Mouse (Mus musculus) cerebellum, adult 9-11 months (tissue): Measurements from ENCODE around the gene Ttll11.
A peak's percentile ranks its signal among the peaks of the same experiment; 100 is the strongest.

Source experiments
- DNase-seq: peaks from one replicate; pipeline ENCODE4 v3.0.0; 2022

Ttll11 gene

DNA sequence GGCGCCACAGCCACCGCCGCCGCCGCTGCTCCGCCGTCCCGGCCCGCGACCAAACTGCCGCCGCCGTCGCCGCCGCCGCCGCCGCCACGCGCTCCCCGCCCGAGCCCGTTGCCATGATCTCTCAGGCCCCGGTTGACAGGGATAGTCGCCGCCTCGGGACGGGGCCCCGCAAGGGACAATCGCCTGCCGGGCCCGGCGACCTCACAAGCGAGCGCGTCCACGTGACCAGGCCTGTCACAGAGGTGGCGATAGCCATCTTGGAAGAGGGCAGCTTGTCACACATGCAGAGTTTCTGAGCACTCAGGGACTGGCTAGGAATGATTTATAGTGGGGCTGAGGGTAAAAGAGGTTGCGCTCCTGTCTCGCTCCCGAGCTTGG is at the start of gene Ttll11:
Gene Ttll11 (minus strand): TSS at position 270 of the 378 bp plus-strand sequence.
- peak; percentile 96 for DNase-seq

DNA sequence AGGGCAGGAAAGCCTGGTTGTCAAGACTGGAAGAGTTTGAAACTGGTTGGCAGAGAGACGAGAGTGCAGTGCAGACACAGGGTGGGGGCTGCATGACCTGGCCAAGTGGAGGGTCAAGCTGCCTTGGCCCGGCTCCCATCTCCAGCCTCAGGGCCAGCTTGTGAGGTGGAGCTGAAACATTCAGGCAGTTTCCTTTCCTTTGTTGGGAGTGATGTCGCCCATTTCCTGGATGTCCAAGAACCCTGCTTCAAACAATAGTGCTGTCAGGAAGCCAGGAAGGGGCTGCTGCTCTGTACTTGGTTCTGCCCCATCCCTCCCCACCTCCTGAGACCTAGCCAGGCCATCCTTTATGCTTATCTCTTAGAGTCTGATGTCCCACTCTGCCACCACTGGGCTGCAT is 43.6 kb upstream of the Ttll11 start:
- no peak for DNase-seq

DNA sequence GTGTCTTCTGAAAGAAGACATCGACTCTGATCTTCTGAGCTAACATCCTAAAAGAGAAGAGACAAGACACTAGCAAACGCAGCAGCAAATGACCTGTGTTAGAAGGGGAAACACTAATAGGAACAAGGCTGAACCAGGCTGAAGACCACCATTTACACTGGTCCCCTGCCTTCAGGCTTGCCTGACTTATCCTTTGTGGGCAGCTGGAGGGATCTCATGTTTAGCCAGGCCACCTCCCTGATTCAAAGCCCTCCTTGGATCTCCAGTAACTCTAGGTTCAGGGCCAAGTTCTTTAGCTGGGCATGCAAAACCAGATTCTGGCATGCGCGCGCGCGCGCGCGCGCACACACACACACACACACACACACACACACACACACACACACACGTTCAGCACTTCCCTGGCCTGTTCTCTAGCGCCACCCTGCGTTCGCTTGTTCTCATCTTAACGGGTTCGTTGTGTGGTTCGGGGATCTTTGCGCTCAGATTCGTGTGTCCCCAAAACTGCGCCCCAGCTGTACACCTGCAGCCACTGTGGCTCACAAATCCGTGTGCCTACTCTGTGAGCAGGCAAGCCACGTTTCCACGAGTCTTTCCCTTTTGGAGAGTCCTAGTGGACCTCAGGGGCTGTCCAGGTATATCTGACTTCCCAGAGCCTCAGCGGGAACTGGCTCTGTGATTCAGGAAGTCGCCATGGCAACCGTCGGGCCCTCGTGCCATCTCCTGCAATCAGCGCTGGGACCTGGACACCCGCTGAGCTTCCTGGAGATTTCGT is 41.9 kb upstream of the Ttll11 start:
- DNase-seq: peak; percentile 44

DNA sequence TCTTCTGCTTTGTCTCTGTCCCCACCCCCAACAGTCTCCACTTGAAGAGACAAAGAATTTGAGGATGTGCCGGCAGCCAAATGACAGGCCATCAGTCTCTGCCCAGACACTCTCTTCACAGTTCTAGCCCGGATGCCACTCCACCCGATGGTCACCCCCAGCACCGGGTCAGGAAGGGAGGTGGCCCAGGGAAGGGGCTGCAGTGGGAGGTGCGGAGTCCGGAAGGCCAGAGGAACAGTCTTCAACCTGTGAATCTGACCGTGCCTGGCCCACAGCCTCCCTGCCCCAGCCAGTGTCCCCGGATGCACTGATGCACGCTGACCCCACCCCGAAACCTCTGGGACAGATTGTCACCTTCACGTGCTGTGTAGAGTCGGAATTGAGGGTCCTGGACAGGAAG is 33.3 kb upstream of the Ttll11 start:
- no peak for DNase-seq

DNA sequence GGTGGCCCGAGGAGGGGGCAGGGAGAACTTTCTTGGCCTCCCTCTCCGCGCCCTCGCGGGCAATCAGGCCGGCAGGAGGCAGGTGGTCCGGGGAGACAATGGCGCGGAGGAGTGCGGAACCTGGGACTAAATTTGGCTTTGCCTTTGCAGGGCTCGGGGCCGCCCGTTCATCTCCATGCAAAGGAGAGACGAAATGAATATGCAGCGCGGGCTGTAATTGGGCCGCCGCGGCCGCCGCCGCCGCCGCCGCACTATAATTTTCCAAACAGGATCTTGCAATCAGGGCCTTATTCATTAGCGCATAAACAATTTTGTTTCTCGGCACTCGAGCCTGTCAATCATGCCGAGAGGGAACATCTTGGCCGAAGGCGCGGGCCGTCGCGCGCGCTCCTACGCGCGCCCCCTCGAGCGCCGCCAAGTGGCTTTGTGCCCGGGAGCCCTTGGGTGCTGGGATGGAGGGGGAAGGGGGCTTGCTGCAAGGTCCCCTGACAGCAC is 31.7 kb upstream of the Ttll11 start:
- no peak for DNase-seq

DNA sequence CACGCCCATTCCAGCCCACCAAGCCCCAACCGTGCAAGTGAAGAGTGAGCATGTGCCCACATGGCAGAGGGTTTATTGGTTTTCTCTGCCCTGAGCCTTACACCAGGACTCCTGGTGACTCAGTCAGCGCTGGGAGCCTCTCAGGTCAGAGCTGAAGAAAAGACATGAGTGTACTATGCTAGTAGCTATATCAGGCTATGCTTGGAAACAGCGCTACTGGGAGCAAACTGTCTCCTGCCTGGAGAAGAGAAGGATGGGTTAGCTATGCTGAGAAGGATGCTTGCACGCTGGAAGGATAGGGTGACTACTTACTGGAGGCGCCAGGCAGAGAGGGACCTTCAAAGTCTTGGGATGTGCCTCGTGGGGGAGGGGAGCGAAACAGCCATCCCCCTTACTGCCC is 30.9 kb upstream of the Ttll11 start:
- DNase-seq: no peak

DNA sequence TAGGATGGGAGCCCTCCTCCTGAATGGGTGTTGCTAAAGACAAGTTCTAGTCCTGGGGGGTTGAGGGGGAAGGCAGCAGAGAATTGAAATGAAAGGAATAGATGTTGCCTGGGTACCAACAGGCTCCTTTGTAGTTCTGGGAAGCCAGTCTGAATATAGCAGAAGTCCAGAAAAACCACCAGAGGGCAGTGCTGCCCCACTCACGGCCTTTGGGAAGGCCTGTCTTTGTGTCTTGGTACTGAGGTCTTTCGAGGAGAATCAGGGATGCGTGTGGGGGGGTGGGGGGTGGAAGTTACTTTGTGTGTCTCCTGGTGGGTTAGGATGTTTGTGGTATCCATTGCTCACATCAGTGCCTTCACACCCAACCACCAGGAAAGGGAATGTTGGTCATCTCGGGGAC is 29.7 kb upstream of the Ttll11 start:
- peak; percentile 22 for DNase-seq

DNA sequence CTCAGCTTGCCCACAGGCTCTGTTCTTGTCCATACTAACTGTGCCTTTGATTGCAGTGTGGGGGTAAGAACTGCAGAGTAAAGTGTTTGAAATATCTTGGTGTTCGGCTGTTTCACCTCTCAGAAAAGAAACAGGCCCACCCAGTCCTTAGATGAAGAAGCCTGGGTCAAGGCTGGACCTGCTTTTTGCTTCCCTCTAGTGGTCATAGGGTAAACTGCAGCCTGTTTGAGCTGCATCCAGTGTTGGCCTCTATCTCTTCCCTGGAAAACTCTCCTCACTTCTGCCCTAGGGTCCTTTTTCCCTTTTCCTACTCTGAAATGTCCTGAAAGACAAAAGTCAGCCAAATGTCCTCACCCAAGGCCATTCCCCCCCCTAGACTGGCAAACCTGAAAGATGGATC is 28.4 kb upstream of the Ttll11 start:
- DNase-seq: no peak

DNA sequence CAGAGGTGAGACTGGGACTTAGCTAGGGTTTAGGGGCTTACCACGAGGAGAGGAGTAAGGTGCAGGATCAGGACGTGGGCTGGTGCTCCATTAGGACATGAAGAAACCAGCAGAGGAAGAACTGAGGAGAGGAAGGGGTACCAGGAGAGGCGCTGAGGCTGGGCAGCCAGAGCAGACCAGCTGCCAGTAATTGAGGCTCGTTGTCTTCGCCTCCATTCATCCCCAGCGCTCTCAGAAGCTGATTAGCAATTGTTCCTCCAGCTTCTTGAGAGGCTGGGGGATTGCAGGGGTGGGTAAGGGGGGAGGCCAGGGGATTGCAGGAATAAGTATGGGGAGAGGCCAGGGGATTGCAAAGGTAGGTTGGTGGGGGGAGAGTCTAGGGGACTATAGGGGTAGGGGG is 22.5 kb upstream of the Ttll11 start:
- no peak for DNase-seq

DNA sequence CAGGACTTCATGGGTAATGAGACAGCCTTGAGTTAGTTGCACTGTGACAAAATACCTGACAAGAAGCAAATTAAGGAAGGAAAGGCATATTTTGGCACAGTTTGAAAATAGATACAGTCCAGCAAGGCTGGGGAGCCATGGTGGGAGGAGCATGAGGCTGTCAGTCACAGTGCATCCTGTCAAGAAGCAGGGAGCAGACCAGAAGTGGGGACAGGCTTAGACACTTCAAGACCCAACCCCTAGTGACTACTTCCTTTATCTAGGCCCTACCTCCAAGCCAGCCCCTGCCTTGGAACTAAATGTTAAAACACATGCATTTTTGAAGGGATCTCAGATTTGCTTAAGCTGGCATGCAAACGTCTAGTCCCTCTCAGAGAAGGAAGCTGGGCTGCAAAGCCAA is 20.7 kb upstream of the Ttll11 start:
- DNase-seq: no peak

DNA sequence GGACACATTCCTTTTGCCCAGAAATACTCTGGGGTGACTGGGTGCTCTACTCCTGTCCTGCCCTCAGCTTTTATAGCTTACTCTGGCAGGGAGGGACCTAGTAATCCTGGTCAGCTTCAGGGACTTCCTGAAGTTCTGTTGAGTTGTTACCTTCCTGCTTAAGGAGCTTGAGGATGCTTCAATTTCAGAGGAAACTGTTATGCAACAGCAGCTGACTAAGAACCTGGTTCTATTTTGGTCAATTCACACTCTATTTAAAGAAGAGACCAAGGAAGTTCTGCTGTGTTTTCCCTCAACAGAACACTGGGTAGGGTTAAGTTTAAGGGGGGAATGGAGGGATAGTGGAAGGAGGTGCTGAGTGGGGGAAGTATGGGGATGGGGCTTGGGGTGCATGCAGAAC is 19.5 kb upstream of the Ttll11 start:
- DNase-seq: no peak

DNA sequence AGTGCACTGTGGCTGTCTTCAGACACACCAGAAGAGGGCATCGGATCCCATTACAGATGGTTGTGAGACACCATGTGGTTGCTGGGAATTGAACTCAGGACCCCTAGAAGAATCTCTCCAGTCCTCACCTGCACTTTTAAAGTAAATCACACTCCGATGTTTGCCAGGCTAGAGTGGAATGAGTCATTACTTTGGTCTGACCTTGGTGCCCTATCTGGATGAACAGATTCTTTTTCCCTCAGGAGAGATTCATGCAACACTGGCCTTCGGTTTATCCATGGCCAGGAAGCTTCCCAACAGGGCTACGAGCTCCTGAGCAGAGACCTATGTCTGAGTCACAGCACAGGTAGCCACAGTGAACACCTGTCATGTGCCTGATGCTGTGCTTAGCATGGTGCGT is 18.7 kb upstream of the Ttll11 start:
- DNase-seq: no peak

DNA sequence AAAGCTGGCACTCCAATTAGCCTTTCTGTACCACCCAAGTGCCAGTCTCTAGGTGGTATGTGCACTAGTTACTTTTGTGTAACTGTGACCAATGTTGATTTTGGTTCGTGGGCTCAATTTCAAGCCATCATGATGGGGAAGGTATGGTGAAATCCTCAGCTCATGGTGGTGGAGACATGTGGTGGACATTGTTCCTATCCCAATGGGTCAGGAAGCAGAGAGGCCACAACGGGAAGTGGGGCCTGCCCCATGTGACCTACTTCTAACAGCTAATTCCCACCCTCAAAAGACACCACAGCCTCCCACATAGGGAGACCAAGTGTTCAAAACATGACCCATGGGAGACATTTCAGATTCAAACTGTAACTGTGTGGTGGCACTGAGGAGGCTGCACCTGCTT is 17.0 kb upstream of the Ttll11 start:
- no peak for DNase-seq

DNA sequence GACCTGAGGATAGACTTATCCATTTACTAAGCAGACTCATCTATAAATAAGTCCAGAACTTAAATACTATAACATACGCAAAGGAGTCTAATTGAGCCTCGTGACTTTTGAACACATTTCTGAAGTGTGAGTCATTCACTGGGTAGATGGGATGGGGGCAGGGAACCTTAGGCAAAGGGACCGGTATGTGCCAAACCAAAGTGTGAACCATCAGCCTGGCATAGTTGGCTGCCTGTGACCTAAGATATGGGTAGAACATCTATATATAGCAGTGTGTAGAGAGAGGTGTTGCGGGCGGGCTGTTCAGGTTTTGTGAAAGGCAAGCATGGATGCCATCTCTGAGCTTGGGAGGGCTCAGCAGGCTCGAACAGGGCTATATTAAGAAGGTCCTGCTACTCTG is 14.6 kb upstream of the Ttll11 start:
- no peak for DNase-seq

DNA sequence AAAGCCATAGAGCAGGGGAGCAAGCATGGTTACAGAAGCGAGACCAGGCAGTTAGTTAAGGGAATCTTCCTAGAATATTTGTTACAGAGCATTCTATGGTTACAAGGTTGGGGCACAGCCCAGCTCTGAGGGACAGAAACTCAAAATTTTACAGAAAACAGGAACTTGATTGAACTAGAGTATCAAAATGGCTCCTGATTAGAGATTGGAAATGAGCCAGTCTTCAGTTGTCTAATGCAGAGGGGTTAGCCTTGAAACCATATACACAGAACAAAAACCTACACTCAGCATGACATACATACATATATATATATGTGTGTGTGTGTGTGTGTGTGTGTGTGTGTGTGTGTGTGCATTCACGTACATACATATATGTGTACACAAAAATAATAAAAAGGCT is 13.8 kb upstream of the Ttll11 start:
- DNase-seq: no peak

DNA sequence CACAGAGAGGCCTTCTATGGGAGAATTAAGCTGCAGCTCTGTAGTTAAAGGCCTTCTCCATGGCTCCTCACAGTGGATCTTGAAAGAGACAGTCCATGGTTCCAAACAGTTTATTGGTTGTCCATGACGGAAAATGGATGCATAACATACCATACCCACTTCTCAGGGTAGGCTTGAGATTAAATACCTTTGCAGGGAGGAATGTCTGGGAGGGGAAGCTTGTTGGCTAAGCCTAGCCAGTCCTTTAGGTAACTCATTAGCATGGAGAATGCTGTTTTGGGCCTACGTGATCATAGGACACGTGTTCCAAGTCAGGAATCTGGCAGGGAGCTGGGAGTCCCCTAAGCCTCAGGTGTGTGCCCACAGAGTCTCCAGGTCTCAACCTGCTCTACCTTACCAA is 12.5 kb upstream of the Ttll11 start:
- DNase-seq: no peak

DNA sequence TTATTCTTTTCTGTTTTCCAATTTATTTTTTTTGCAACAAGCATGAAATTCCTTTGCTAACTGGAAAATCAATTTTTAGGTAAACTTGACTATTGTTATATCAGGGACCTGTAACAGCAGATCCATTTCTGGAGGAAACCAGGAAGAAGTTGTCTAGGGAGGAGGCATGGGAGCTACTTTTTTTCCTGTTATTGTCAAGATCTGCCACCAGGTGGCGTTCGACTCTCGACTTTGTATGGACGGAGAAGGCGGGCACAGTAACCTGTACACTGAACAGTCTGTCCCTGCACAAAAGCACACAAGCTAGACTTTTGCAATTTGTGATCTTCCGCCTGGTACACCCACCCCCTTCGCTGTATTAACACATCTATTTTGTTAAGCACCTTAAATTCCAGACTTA is 4.2 kb upstream of the Ttll11 start:
- DNase-seq: peak; percentile 64

DNA sequence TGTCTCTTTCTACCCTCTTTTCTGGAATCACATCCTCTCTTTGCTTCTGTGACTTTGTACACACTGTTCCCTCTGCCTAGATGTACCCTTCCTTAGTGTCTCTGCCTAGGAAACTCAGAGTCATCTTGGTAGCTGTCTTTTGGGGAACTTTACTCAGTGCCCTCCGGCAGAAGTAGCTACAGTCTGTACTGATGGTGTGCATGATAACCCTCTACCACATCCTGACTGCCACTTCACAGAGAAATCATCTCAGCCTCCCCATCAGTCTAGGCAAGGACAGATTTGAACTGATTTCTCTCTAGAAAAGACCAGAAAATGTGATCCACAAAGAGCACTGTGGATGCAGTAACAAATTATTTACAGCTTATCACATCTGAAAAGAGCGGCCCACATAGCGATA is 2.2 kb upstream of the Ttll11 start:
- no peak for DNase-seq

DNA sequence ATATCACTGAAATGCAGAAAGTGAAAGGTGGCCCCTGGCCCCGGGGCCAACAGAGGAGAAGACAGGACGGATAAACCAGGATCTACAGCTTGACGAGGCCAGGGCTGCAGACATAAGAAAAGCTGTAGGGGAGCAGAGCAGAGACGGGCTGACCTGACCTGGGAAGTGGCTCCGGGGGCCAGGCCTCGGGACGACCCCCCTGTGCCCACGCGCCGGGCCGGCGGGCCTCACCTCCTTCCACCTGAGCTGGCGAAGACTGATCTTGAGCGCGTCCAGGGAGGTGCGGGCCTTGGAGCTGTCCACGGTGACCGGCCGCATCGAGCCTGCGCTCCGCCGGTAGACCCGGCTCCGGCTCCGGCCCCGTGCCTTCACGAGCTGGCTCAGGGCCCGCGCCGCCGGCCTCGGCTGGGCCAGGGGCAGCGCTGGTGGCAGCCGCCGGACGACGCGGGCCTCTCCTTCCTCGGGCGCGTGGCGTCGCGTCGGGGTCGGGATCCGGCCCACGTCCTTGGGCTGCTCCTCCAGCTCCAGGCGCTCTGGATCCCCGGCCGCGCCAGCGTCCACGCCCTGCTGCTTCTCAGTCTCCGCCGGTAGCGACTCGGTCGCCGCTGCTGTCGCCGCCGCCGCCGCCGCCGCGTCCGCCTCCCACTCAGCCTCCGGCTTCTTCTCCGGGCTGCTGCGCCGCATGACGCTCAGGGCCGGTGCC is 621 bp downstream of the Ttll11 start:
- DNase-seq: peak; percentile 71

DNA sequence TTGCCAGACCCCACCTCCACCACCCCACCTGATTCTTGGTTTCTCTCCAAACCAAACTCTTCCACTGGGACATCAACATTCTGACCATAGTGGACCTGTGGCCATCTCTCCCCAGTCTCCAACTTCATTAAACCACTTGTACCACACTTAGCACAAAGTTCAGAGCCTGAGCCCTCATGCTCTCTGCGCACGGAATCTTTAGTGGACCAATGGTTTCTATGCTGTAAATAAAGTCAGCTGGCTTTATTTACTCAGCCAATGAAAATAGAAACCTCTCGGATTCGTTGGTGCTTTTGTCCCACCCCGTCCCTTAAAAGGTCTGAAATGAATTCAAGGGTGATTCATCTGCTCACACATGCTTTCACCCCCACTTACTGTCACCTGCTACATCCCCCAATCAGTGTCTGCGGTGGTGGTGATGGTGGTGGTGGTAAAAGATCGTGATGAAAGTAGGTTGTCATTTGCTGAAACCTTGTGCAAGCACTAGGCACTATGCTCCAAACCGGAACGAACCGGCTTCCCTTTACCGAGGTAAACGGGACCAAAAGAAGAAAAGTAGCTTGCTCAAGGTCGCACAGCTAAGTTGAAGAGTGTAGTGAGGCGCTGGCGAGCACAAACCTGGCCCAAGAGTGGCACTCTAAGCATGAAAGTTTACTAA is 1.3 kb downstream of the Ttll11 start:
- peak; percentile 27 for DNase-seq

DNA sequence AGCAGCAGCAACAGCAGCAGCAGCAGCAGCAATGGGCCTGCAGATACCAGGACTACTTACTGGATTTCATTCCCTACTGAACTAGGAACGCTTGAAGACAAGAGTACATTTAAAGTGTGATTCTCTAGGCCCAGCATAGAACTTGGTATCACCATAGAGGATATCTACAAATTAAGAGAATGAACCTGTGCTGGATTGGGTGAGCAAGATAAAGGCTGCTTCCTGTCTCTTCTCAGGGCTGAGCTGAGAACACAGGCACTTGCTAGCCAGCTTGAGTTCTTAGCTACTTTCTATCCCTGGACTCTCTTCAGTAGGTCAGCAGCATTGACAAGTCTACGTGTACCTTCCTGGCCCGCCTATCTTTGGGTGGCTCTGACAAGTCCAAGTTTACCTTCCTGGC is 2.0 kb downstream of the Ttll11 start:
- no peak for DNase-seq

DNA sequence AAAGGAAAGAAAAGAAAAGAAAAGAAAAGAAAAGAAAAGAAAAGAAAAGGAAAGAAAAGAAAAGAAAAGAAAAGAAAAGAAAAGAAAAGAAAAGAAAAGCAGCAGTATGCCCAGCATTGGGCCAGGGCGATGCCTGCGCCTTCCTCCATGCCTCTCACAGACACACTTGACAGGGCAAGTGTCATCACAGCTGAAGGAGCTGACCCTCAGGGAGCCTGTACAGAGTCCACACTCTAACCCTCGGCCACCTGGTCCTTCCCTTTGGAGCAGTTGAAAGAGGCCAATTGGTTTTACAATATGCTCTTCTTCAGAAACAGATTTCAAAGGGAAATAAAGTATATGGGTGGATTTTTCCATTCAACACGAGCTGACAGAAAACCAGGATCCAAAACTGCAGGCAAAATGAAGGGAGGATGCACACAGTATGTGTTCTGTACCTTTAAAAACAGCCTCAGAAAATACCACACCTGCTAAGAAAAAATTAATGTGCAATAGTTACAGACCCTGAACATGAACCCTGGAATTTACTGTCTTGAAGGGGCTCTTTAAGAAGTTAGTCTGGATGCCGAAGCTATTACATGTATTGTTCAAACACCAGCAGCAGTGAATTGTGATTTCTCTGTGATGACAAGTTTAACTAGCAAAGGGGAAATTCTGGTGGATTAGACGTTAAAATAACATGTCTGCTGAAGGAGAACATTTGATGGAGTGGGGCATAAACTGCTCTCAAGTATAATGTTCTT is 7.3 kb downstream of the Ttll11 start:
- DNase-seq: no peak

DNA sequence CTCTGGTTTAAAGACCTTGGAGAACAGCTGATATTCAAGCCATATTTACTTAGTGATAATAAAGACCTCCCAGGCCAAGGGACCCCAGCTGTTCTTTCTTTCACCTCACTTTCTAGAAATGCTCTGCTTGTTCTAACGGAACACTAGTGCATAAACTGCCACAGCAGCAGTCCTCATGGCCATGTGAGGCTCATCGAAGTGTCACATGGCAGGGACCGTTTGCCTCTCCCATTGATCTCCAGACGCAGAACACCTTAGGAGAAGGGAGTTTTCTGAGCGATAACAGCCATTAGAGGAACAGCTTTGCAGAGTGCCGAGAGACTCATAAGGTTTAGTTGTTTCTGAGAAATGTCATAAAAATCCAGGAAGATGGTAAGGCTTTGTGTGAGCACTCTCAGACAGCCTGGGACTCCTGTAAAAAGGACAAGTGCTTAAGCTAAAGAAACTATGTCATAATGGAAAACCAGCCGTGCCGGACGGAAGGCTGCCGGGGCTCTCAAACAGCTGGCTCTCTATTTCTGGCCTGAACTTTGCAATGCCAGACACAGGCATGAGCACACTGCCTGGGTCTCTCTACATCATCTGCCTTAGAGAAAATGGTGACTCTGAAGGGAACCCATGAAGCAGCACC is 13.7 kb downstream of the Ttll11 start:
- DNase-seq: no peak
